8 mouse cellular contexts compared by ENCODE assay signal in the genomic region with DNA sequence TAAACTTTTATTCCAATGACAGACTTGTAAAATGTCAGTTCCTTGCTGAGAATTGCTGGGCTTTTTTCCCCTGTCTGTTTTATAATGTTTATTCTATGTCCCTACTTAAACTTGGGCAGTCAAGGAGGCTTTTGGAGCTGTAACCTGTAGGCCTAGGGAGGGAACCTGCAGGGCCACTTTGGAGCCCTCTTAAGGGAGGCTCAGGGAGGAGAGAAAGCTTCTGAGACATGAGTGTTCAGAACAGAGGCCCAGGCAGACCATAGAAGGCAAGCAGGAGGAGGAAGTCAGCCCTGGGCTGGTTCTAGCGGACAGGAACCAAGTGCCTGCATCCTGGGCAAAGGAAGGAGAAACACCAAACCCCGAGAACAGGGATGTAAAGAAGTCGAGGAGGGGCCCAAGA. TPM values are rescaled to one million over a fixed set of nuclear protein-coding genes. Genes with fewer than 3 reads are reported as not detected.
DNase-seq lines count a peak whose midpoint lies in the region; ATAC-seq and TF ChIP-seq lines count a peak whose summit lies in the region.

No protein-coding gene starts in this region.

- no peaks in the 10 kb centered on the region for H3K27me3 ChIP-seq in heart, embryonic 12.5 days (replicated peaks)
- no peaks in the 10 kb centered on the region for H3K27me3 ChIP-seq in lung, embryonic 14.5 days (ENCODE audit: insufficient read depth, low read length)

- H3K27ac ChIP-seq in heart, embryonic 12.5 days (ENCODE audit: poor library complexity, severe bottlenecking) = peak overlapping the region; percentile 90
- H3K27ac ChIP-seq in lung, embryonic 14.5 days (ENCODE audit: low read depth) = peak overlapping the region; percentile 94

- no peaks in the 10 kb centered on the region for H3K9me3 ChIP-seq in heart, embryonic 12.5 days (replicated peaks)
- H3K9me3 ChIP-seq in lung, embryonic 14.5 days (ENCODE audit: low read depth, low read length) = no peaks in the 10 kb centered on the region

- WGBS in heart, embryonic 12.5 days = 42% methylated on average over 3 of the region's 3 CpGs
- whole genome bisulfite sequencing in lung, embryonic 14.5 days = 47% methylated on average over 3 of the region's 3 CpGs

- DNase-seq in heart, postnatal 4 days = no peak
- DNase-seq in urinary bladder, postnatal 14 days (ENCODE audit: low spot score) = peak; percentile 48
- DNase-seq in urinary bladder, postnatal 36 days (ENCODE audit: low spot score in 2 of 2) = no peak
- DNase-seq in lung, embryonic 14.5 days = peak; percentile 67
- no peak for DNase-seq in ovary, postnatal 14 days (ENCODE audit: low spot score)
- no peak for DNase-seq in urinary bladder, postnatal 25 days (ENCODE audit: low spot score)
- no peak for DNase-seq in urinary bladder, postnatal 4 days (ENCODE audit: low spot score in 2 of 2)

- H3K4me1 ChIP-seq in heart, embryonic 12.5 days (replicated peaks) = peaks cover 81% of the 10 kb centered on the region
- H3K4me1 ChIP-seq in lung, embryonic 14.5 days (ENCODE audit: insufficient read depth) = peaks cover 21% of the 10 kb centered on the region

- peak overlapping the region; percentile 71 for H3K9ac ChIP-seq in heart, embryonic 12.5 days
- H3K9ac ChIP-seq in lung, embryonic 14.5 days = peak overlapping the region; percentile 7

- ATAC-seq in heart, embryonic 12.5 days (ENCODE audit: insufficient number of reproducible peaks, low FRiP score) = no peak
- no peak for ATAC-seq in lung, embryonic 14.5 days (ENCODE audit: insufficient read depth)

- TF ChIP-seq CTCF in lung, embryonic 14.5 days (IDR thresholded peaks at IDR 0.05; ENCODE audit: low read depth) = no peak

- H3K4me2 ChIP-seq in heart, embryonic 12.5 days = peak overlapping the region; percentile 80
- H3K4me2 ChIP-seq in lung, embryonic 14.5 days = peak overlapping the region; percentile 93

- peak overlapping the region; percentile 57 for H3K4me3 ChIP-seq in heart, embryonic 12.5 days
- H3K4me3 ChIP-seq in lung, embryonic 14.5 days (ENCODE audit: low read depth, low read length) = peak overlapping the region; percentile 54

- H3K36me3 ChIP-seq in heart, embryonic 12.5 days = no peaks in the 10 kb centered on the region
- no peaks in the 10 kb centered on the region for H3K36me3 ChIP-seq in lung, embryonic 14.5 days (ENCODE audit: insufficient read depth)

RNA-seq across cellular contexts. Expression of gene Lrrfip1, which starts 56.3 kb away (rescaled TPM):
- polyA plus RNA-seq in heart, embryonic 12.5 days (2016; fragmentation: Nextera tagmentation; extraction: Ambion mirVana) = 151 and 161 TPM in 2 replicates
- 100 to 1,000 TPM; 214 to 233 TPM for total RNA-seq in heart, postnatal 4 days (2021)
- polyA plus RNA-seq in lung, embryonic 14.5 days (2014; fragmentation: Nextera tagmentation; extraction: Ambion mirVana) = 47.1 and 49.4 TPM in 2 replicates

Comparison
In these comparisons a context has a peak if more than half of its experiments do, and no peak if none do; other contexts are left out.
1. DNase-seq: peak in urinary bladder, postnatal 14 days (single experiment) and lung, embryonic 14.5 days (single experiment); none in heart, postnatal 4 days (single experiment), urinary bladder, postnatal 36 days (0 of 2), ovary, postnatal 14 days (single experiment), urinary bladder, postnatal 25 days (single experiment) and urinary bladder, postnatal 4 days (0 of 2).